Mouse (Mus musculus) liver, embryonic 14.5 days (tissue): Measurements from ENCODE around the gene Tmem82. TPM values are rescaled to one million over a fixed set of nuclear protein-coding genes. Genes with fewer than 3 reads are reported as not detected.

Experiments used
- ATAC-seq: fragments of 200-750 bp; cut with Nextera tagmentation; 2 replicates; pipeline ENCODE4 v1.8.0; 2017; ENCODE audit warnings: moderate number of reproducible peaks, mild to moderate bottlenecking, moderate library complexity; ENCODE audit not compliant: insufficient read depth
- DNase-seq, 3 experiments: peaks; one replicate each; pipeline ENCODE4 v3.0.0-alpha.2; 2012 to 2013; ENCODE audit warnings: low read depth in 3 of 3, low spot score in 3 of 3
- H3K27ac ChIP-seq: fragments of 300-500 bp; sonication (generic); 2 replicates; pipeline ENCODE4 v1.5.1; 2014; ENCODE audit warnings: moderate library complexity, mild to moderate bottlenecking, control low read depth, inconsistent platforms
- H3K27me3 ChIP-seq: fragments of 300-500 bp; sonication (generic); 2 replicates; pipeline ENCODE4 v1.6.1; 2014; ENCODE audit warnings: mild to moderate bottlenecking, low read length, moderate library complexity; ENCODE audit not compliant: control insufficient read depth, insufficient read depth
- H3K36me3 ChIP-seq: fragments of 300-500 bp; sonication (generic); replicated peaks from 2 replicates; pipeline ENCODE4 v1.6.1; 2014; ENCODE audit warnings: low read depth; ENCODE audit not compliant: control insufficient read depth, insufficient read depth
- H3K4me1 ChIP-seq, 2 experiments: fragments of 200-500 bp in 1 of 2; fragments of 300-500 bp in 1 of 2; sonication (generic) in 1 of 2; replicated peaks; 2 replicates each; pipeline ENCODE4 v1.6.1; 2012 to 2014; ENCODE audit warnings: antibody characterized with exemption in 1 of 2, inconsistent platforms in 1 of 2, low read length in 1 of 2; ENCODE audit not compliant: control insufficient read depth in 2 of 2, insufficient read depth in 2 of 2
- H3K4me2 ChIP-seq: fragments of 300-500 bp; sonication (generic); 2 replicates; pipeline ENCODE4 v1.6.1; 2014; ENCODE audit warnings: low read depth, mild to moderate bottlenecking, control low read depth, moderate library complexity
- H3K4me3 ChIP-seq, 2 experiments: fragments of 200-500 bp in 1 of 2; fragments of 300-500 bp in 1 of 2; sonication (generic) in 1 of 2; 2 replicates each; pipeline ENCODE4 v1.5.1; 2012 to 2014; ENCODE audit warnings: low read depth in 2 of 2, low read length in 2 of 2, mild to moderate bottlenecking in 2 of 2, control low read depth in 1 of 2, inconsistent platforms in 1 of 2, moderate library complexity in 1 of 2; ENCODE audit not compliant: insufficient read depth in 1 of 2
- H3K9ac ChIP-seq: fragments of 300-500 bp; sonication (generic); replicated peaks from 2 replicates; pipeline ENCODE4 v1.6.1; 2014; ENCODE audit warnings: mild to moderate bottlenecking, control low read depth, moderate library complexity
- H3K9me3 ChIP-seq: fragments of 300-500 bp; sonication (generic); 2 replicates; pipeline ENCODE4 v1.6.1; 2016; ENCODE audit warnings: low read length, mixed read lengths; ENCODE audit not compliant: control insufficient read depth
- CTCF ChIP-seq: IDR thresholded peaks from 2 replicates; pipeline ENCODE4 v1.5.1; 2016; ENCODE audit warnings: antibody characterized with exemption, low read depth, control low read depth
- EP300 ChIP-seq: IDR thresholded peaks from 2 replicates; pipeline ENCODE4 v1.6.1; 2016; ENCODE audit warnings: antibody characterized with exemption, low read depth
- WGBS: fragments of 180-500 bp; shearing (Covaris S2); extraction: QIAGEN DNeasy Blood & Tissue Kit; methylation state at CpG from one replicate; pipeline ENCODE4 v1.1.7; 2014; ENCODE audit not compliant: insufficient replicate concordance; 5-methylcytosine and 5-hydroxymethylcytosine counted together
- polyA plus RNA-seq, 2 experiments: library from polyadenylated mRNA; depleted of rRNA in 1 of 2; stranded (reverse) in 1 of 2; unstranded in 1 of 2; fragments of >200 nt; fragmentation: Nextera tagmentation in 1 of 2; extraction: Ambion mirVana in 1 of 2; gene quantifications; 2 replicates each; pipeline versions ENCODE4 v1.2.1 to v1.2.3; 2012 to 2014

Gene Tmem82
- polyA plus RNA-seq, 2 experiments, result 2.1 to 2.2 TPM

GRCm38 (mm10) chr4:141578833-141579232 lies 39.6 kb downstream of the Tmem82 start:
- no peaks in the 10 kb centered on the region for H3K9me3 ChIP-seq
- H3K27me3 ChIP-seq, result no peaks in the 10 kb centered on the region
- H3K4me2 ChIP-seq, result no peak overlapping the region
- peak in 2 of 3 experiments; percentile 20 to 26 for DNase-seq
- H3K36me3 ChIP-seq, result no peaks in the 10 kb centered on the region
- TF ChIP-seq CTCF, result no peak
- peak; percentile 51 for TF ChIP-seq EP300
- H3K4me1 ChIP-seq, result peaks cover 0 to 4% of the 10 kb centered on the region in 2 experiments; a peak in 3 of 4 replicates
- H3K4me3 ChIP-seq, result no peak overlapping the region
- no peak overlapping the region for H3K9ac ChIP-seq
- WGBS, result 10% methylated on average over 3 of the region's 3 CpGs
- no peak overlapping the region for H3K27ac ChIP-seq
- ATAC-seq, result peak; percentile 69

- Histone ChIP-seq H3K27me3 (no peaks in the 10 kb centered on the region), H3K36me3 (no peaks in the 10 kb centered on the region), H3K9me3 (no peaks in the 10 kb centered on the region), H3K4me2 (no peak overlapping the region), H3K4me3 (no peak overlapping the region), H3K4me1 (peaks cover 0 to 7% of the 10 kb centered on the region in 2 experiments; a peak in 3 of 4 replicates), H3K9ac (no peak overlapping the region), H3K27ac (no peak overlapping the region)
- DNase-seq (no peak), ATAC-seq (no peak)
- TF ChIP-seq CTCF (peak; percentile 56), EP300 (no peak)
- 80% methylated on average over 7 of the region's 7 CpGs for whole genome bisulfite sequencing
Observed at GRCm38 (mm10) chr4:141576877-141577276, 41.6 kb downstream of the Tmem82 start.

- WGBS, result 73% methylated on average over 11 of the region's 11 CpGs
- TF ChIP-seq CTCF, result no peak
- no peak for TF ChIP-seq EP300
- H3K27ac ChIP-seq, result no peak overlapping the region
Observed at GRCm38 (mm10) chr4:141576404-141576803, 42.0 kb downstream of the Tmem82 start.

GRCm38 (mm10) chr4:141574789-141575702 lies 43.4 kb downstream of the Tmem82 start:
- Histone ChIP-seq H3K4me2 (no peak overlapping the region), H3K27ac (no peak overlapping the region)
- peak; percentile 96 for TF ChIP-seq CTCF
- no peak for TF ChIP-seq EP300

More at GRCm38 (mm10) chr4:141576404-141576803, 42.0 kb downstream of the Tmem82 start:
- Histone ChIP-seq H3K9me3 (no peaks in the 10 kb centered on the region), H3K4me1 (peaks cover 0 to 7% of the 10 kb centered on the region in 2 experiments; a peak in 3 of 4 replicates), H3K4me3 (no peak overlapping the region), H3K27me3 (no peaks in the 10 kb centered on the region), H3K9ac (no peak overlapping the region), H3K4me2 (no peak overlapping the region), H3K36me3 (no peaks in the 10 kb centered on the region)
- ATAC-seq, result no peak
- DNase-seq, result no peak

GRCm38 (mm10) chr4:141573359-141573966 lies 45.0 kb downstream of the Tmem82 start:
- no peaks in the 10 kb centered on the region for H3K27me3 ChIP-seq
- TF ChIP-seq CTCF (no peak), EP300 (no peak)
- no peak overlapping the region for H3K9ac ChIP-seq
- H3K4me2 ChIP-seq, result no peak overlapping the region
- 37% methylated on average over 6 of the region's 6 CpGs for WGBS
- H3K27ac ChIP-seq, result no peak overlapping the region
- no peak for ATAC-seq
- no peaks in the 10 kb centered on the region for H3K36me3 ChIP-seq
- no peak overlapping the region for H3K4me3 ChIP-seq
- H3K9me3 ChIP-seq, result no peaks in the 10 kb centered on the region
- peak in 1 of 3 experiments; percentile 40 for DNase-seq
- peaks cover 0 to 4% of the 10 kb centered on the region in 2 experiments; a peak in 3 of 4 replicates for H3K4me1 ChIP-seq

More at GRCm38 (mm10) chr4:141574789-141575702, 43.4 kb downstream of the Tmem82 start:
- Histone ChIP-seq H3K36me3 (no peaks in the 10 kb centered on the region), H3K27me3 (no peaks in the 10 kb centered on the region), H3K4me3 (no peak overlapping the region), H3K9ac (no peak overlapping the region), H3K9me3 (no peaks in the 10 kb centered on the region), H3K4me1 (peaks cover 0 to 7% of the 10 kb centered on the region in 2 experiments; a peak in 3 of 4 replicates)
- WGBS, result 35% methylated on average over 27 of the region's 27 CpGs
- ATAC-seq (no peak), DNase-seq (peak in 2 of 3 experiments; percentile 36 to 46)
